Mouse (Mus musculus) gastrocnemius, postnatal 10 days (tissue): ENCODE data around the gene Bcl9l. TPM values are rescaled to one million over a fixed set of nuclear protein-coding genes. Genes with fewer than 3 reads are reported as not detected.

Source experiments
- DNase-seq: peaks from one replicate; pipeline ENCODE4 v3.0.0; 2021; ENCODE audit warnings: mixed read lengths
- total RNA-seq, 2 experiments: library from RNA; stranded (reverse); gene quantifications; 2 replicates each; pipeline ENCODE4 v1.2.3; 2021

Bcl9l gene
- total RNA-seq, 2 experiments from 2014 or later = 65.4 to 77.6 TPM

GRCm38 (mm10) chr9:44483510-44484044 is 952 bp downstream of the Bcl9l start:
- DNase-seq = peak; percentile 62

GRCm38 (mm10) chr9:44484311-44485104 is 1.9 kb downstream of the Bcl9l start:
- peak; percentile 16 for DNase-seq

GRCm38 (mm10) chr9:44485105-44485515 is 2.5 kb downstream of the Bcl9l start:
- DNase-seq = peak; percentile 12

- peak; percentile 42 for DNase-seq
Measured at GRCm38 (mm10) chr9:44485516-44486161, 3.0 kb downstream of the Bcl9l start.

- peak; percentile 48 for DNase-seq
Measured at GRCm38 (mm10) chr9:44486335-44486734, 3.7 kb downstream of the Bcl9l start.

GRCm38 (mm10) chr9:44486741-44487421 is 4.3 kb downstream of the Bcl9l start:
- peak; percentile 52 for DNase-seq

GRCm38 (mm10) chr9:44487441-44487840 is 4.8 kb downstream of the Bcl9l start:
- DNase-seq = peak; percentile 71

- DNase-seq = peak; percentile 7
Measured at GRCm38 (mm10) chr9:44488416-44488815, 5.8 kb downstream of the Bcl9l start.

GRCm38 (mm10) chr9:44488855-44489381 is 6.3 kb downstream of the Bcl9l start:
- DNase-seq = peak; percentile 46

- peak; percentile 49 for DNase-seq
Measured at GRCm38 (mm10) chr9:44489651-44490085, 7.0 kb downstream of the Bcl9l start.

- peak; percentile 31 for DNase-seq
Measured at GRCm38 (mm10) chr9:44490086-44490967, 7.7 kb downstream of the Bcl9l start.

GRCm38 (mm10) chr9:44491351-44491750 is 8.7 kb downstream of the Bcl9l start:
- no peak for DNase-seq

GRCm38 (mm10) chr9:44492631-44493461 is 10.2 kb downstream of the Bcl9l start:
- DNase-seq = peak; percentile 15

- DNase-seq = no peak
Measured at GRCm38 (mm10) chr9:44494261-44494862, 11.7 kb downstream of the Bcl9l start.

GRCm38 (mm10) chr9:44494863-44495809 is 12.5 kb downstream of the Bcl9l start:
- no peak for DNase-seq

GRCm38 (mm10) chr9:44495810-44496344 is 13.3 kb downstream of the Bcl9l start:
- DNase-seq = peak; percentile 4

GRCm38 (mm10) chr9:44496803-44497461 is 14.3 kb downstream of the Bcl9l start:
- peak; percentile 7 for DNase-seq
